Mouse (Mus musculus): Measurements from ENCODE around the gene Med19. TPM values are rescaled to one million over a fixed set of nuclear protein-coding genes. Genes with fewer than 3 reads are reported as not detected.
"Not testable (repeated sequence)": the region's sequence is repeated elsewhere in the genome, so short reads cannot be mapped to it uniquely, and the experiment has no call there.

Med19 gene
- polyA plus RNA-seq, 2 experiments from 2014 or later: 14.9 to 18.3 TPM

DNA sequence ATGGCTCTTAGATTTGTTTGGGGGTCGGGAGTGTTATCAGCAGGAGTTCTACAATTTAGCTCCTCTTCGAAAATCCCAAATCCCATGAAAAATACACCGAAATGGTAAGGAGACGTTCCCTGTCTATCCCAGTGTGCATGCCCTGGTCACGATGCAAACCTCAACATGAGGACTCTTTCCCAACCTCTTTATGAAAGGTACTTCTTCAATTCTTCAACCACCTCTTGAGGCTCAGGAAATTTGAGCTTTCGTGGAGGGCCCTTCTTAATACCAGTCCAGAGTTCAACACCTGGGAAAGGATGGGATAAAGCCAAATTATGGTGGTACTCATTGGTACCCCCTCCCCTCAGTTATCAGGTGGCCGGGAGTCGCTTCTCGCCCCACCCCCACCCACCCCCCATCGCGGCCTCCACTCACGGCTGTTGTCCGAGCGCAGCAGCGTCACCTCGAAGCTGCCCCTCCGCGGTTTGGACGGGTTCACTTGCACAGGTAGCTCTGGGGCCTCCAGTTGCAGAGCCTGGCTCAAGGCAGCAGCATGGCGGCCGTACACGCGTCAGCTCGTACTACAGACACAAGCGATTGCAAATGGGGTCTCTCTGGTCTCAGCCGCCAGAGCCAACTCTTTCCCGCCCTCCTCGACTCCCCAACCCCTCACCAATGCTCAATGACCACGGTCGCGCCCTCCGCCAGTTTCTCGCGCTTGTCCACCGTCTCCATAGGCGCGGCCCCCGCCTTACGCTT lies 8.2 kb upstream of the Med19 start:
- peak; percentile 27 for ATAC-seq

DNA sequence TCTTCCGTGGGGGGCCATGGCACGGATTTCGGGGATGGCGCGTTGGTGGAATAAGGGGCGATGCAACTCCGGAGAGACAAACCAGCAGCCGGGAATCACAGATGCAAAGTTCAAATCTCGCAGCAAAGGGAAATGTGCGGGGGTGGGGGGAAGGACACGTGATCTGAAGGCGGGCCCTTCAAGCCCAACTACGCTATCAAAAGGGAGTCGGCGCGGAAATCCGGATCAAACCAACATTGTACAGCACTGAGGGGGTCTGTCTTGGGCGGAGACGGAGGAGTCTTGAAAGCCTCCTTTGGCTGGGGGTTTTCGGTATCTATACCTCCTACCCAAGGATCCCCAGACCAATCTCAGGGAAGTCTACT lies 7.7 kb upstream of the Med19 start, which contains the start of gene Selenoh:
Gene Selenoh, minus strand, starts transcription at position 202 of the 365 bp plus-strand sequence.
- ATAC-seq: peak; percentile 99

DNA sequence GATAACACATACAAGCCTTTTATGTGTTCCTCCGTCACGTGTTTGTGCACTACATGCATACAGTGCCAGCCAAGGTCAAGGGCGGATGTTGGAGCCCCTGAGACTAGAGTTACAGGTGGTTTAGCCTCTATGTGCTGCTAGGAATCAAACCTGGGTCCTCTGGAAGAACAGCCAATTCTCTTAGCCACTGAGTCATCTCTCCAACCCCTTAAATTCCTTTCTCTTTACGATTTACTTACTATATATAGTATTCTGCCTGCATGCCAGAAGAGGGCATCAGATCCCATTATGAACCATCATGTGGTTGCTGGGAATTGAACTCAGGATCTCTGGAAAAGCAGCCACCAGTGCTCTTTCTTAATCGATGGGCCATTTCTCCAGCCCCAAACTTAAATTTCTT lies 6.7 kb upstream of the Med19 start:
- ATAC-seq: not testable (repeated sequence)

DNA sequence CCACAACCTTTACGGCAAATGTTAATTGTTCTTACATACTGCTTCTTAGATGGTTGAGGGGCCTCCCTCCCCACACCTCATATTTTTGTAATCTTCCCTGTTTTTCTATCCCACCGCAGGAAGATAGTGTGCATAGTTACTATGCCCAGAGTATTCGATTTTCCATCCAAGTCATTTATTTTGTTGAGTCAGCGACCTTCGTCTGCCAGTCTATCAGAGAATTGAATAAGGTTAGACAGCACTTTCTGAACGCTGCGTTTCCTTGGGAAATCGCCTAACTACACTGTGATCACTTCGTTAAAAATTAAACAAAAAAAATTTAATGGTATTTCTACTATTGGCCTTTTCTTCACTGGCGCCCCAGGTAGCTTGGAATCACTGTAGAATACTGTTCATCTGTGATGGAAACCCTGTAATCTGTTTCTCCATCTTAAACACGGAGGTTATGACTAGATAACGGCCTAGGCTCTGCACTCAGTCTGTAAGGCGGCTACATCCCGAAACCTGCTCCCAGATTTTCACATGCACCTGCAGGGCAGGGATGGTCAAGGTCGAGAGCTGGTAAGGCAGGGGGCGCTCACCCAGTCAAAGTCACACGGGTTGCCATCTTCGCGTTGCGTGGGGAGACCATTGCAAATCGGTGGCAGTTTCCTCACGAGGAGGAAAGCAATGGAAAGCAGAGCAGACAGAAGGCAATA lies 783 bp upstream of the Med19 start:
- ATAC-seq: peak; percentile 11

DNA sequence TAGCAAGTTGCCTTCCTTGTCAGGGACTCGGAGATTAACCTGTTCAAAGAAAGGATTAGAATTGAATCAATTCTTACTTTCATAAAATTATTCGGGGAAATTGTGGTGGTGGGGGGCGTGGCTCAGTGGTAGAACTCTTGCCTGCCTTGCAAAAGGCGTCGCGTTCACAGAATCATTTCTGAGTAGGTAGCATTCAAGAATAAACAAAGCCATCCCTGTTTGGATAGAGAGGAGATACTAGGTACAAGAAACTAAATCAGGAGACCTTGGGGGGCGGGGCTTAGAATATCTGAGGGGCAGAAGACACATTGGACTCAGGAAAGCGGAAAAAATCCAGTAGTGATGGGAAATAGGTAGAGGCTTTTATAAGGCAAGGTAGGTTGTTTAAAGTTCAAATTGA lies 814 bp downstream of the Med19 start, which contains the start of gene Tmx2:
Gene Tmx2, minus strand, starts transcription at position 125 of the 400 bp plus-strand sequence.
- no peak for ATAC-seq

DNA sequence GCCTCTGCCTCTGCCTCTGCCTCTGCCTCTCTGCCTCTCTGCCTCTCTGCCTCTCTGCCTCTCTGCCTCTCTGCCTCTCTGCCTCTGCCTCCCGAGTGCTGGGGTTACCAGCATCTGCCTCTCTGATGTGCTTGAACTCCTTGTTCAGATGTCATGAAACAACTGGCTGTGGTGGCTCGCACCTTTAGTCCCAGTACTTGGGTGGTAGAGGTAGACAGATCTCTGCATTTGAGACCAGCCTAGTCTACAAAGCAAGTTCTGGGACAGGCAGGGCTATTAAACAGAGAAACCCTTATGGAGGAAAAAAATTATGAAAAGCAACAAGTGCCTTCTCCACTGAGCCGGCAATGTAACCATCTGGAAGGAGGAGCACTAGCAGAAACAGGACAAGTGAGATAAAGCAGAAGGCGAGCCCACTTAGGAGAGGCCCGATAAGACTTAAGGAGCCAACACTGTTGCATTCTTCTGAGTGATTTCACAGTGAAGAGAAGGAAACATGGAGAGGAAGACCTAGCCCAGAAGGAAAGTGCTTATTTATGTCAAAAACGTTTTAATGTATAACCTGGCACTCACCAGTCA lies 4.5 kb downstream of the Med19 start:
- ATAC-seq: no peak

DNA sequence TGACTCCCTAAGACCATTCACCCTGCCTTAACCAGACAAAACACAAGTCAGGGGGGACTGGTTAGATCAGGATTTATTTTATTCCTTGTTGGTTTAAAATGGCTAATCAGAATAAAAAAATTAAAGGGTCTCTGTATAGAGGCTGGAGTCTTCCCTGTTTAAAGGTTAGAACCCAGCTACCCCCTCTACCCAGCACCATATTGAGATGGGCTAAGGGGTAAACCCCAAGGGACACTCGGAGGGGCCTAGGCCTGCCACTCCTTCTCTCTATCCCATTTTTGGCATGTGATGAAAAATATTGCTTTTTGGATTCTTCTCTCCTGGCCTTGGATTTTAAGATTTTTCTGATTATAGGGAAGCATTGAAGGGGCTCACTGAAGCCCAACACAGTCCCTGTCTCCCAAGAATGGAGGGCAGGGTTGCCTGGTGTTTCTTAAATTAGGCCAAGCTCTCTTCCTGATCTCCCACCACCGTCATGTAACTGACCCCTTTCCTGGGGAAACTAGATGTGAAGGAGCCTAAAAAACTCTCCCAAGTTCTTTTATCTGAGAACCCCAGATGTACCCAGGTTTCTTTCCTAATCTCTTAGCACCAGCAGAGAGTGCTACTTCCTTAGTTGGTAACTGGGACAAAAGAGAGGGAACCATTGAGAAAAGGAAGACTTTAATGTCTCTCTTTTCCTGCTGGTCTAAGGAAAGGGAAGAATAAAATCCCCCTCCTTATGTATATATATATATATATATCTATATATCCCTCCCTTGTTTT lies 10.1 kb downstream of the Med19 start:
- no peak for ATAC-seq

DNA sequence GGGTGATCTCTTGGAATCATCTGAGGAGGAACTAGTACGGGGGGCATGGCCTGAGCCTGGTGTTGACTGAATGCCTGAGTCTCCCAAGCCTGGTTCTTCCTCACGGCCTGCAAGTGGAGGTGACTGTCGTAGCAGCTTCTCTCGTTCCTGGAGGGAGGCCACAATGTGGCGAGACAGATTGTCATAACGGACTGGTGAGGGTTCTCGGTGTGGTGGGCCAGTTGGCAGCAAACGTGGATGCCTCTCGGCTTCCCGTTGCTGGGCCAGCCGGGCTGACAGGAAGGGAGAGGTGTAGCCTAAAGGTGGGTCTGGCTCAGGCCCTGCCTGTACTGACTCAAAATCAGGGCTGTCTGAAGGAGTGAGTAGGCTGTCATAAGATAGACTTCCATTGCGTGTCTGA lies 11.8 kb downstream of the Med19 start:
- no peak for ATAC-seq

DNA sequence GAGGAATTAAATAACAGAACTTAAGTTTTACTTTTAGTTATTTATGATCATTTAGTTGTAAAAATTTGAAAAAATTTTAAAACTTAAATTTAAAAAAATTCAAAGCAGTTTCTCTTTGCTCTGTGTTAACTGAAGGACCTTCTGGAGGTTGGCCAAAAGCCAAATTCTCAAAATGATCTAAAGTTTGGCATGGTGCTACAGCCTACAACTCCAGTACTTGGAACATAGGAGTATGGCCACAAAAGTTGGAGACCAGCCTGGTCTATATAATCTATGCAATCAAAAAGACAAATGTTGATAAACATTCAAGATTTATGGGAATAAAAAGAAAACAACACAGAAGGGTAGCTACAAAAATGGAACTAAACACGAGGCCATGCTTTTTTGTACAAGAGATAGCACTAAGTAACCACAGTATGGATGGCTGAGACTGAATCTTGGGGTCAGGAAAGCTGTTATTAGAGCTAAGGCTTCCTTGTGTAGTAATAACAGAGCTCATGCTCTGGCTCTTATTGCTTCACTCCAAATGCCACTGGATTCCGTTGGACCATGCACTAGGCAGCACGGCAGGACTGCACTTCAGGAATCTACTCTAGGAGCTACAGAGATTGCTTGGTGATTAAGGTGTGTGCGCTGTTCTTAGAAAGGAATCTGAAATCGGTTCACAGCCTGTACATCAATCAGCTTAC lies 16.9 kb downstream of the Med19 start:
- ATAC-seq: peak; percentile 25

DNA sequence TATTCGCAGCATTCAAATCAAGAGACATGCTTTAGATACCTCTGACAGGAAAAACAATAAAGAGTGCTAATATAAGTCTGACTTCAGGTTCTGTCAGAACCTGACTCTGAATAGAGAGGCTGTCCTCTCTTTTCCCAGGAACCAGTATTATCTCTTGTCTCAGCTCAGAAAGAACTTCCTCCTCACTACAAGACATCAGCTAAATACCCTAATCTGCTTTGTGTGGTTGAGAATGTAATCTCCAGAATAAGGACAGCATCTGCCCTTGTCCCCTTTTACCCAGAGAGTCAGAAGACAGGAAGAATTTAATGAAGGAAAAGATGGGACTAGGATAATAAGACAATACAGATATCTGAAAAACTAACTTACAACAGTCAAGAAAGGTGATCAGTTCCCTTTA lies 25.3 kb downstream of the Med19 start:
- no peak for ATAC-seq

DNA sequence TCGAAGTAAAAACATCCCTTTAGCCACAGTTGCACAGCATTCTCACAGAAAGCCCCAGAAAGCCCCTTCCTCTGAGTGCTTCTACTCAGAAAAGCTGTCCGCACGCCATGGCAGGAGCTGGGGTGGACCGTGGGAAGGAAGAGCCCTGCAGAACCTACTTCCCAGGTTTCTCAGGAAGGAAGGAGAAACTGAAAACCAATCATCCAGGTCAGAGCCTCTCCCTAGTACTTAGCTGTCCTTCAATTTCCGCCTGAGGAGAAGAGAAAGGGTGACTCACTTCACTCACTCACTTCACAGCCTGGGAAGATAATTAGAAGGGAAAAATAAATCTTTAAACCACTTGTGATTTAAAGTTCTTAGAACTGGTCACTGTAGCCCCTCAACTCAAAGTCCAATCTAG lies 26.1 kb downstream of the Med19 start:
- no peak for ATAC-seq

DNA sequence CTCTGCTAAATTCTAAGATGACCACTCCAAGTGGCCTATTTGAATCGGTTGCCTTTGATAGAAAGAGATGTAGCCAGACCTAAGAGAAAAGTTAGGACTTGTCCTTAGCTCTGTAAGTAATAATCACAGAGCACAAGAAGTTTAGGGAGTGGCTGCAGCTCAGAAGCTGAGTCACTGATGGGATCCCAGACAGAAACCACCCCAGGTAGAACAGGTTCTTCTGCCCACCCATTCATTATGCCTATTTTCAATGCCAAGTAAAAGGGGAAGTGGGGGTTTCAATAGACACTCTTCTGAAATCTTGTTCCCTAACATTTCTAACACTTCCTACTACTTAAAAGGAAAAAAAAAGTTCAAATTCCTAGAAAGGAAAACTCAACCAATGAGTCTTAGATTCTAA lies 27.1 kb downstream of the Med19 start:
- no peak for ATAC-seq

DNA sequence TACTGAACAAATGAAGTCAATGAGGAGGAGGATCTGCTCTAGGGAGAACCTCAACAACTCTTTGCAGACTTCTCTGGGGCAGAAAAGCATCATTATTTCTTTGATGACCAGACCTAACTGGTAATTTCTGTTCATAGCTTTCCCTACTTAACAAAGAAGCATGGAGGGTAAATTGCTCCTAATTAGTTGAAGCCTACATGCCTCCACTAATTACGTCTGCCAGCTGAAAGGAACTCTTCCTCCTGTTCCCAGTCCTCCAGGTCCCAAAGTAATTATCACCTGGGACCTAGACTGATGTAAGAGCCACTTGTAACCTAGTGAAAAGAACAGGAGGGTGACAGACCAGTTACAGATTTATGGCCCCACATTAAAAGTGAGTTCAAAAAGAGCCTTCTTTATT lies 29.3 kb downstream of the Med19 start:
- ATAC-seq: no peak

DNA sequence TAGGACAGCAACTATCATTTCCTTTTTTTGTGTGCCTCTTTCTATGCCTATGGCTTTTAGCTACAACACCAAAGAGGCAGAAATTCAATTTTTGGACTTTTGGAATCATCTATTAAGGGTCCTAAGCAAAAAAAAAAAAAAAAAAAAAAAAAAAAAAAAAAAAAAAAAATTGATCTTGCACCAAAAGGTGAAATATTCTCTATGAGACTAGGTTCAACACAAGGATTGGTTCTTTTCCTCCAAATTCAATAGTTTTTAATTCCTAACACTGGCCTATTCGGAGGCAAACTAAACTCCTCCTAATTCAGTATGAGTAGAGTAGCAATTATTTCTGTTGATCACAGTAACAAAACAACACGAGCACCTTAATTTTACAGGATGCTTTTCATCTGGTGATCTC lies 33.7 kb downstream of the Med19 start:
- ATAC-seq: no peak

DNA sequence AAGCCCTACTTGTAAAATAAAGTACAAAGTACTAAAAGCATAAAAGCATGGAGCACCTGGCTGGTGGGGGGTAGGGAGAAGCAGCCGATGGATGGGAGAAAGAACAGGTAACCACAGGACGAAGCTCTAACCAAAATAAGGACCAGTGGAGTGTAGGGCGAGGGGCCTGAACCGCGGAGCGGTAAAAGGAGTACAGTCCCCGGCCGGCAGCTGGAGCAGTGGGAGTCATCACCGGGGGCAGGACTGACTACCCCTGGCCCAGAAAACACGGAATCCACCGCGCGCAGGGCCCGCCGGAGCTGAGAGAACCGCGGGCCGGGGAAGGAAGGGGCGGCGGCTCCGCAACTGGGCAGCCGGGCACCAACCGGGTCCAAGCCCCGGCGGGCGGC lies 36.2 kb downstream of the Med19 start:
- peak; percentile 3 for ATAC-seq

DNA sequence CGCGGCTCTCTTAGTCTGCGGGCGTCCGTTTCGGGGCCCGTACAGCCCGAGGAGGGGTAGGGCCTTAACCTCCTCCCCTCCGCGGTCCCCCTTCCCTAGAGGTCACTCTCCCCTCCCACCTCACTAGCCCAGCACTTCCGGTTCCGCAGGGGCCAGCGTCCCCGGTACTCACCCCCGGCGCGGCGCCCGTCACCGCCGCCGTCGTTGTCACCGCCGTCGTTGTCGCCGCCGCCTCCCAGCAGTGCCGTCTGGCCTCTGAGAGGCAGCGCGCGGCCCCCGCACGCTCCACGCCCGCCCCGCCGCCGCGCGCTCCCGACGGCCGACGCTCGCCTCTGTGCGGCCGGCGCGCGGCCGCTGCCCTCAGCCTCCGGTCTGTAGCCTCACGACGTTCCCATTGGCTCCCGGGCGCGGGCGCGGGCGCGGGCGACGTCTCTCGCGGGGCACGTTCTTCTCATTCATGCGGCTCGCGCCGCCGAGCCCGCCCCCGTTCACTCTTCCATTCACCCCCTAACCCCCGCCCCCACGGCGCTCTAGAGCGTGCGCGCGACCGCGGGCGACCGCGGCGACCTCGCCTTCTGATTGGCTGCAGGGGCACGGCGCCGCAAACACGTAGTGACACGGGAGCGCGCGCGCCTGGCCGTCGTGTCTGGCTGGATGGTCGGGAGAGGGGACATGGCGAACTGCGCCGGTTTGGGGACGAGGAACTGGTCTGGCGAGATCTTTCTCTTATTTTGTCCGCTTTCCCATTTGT lies 36.8 kb downstream of the Med19 start, which contains the start of gene Zdhhc5:
Gene Zdhhc5, minus strand, starts transcription at position 370 of the 751 bp plus-strand sequence.
- peak; percentile 69 for ATAC-seq

DNA sequence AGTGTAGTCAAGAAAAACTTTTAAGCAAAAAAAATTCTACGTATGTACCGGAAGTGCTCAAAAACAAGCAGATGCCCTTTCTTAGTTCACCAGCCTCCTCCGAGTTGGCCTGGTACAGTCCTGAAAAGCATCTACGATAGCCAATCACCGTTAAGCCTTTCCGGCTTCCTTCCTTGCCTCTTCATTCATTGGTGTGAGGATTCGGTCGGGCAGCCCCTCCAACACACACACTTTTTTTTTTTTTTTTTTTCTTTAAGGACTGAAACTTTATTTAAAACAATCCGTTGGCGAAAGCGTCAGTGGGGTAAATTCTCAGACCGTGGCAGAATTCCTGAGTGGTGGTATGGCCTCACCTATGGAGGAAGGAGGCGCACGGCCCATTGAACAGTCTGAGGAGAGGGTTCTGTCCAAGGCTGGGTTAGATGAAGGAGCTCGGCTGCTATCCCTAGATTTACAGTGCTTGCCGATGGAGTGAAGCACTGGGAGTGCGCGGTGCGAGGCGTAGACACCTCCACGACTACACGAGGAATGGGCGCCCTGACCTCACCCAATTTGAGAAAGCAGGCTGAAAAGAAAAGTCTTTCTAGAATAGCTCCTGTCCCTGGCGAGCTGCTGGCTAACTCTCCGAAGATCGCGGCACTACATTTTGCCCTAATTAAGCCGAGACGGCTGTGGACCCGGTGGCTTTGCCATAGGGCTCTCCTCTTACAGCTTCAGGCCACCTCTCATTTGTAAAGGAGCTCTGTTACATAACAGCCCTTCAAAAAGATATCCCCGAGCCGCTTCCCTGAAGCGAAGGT lies 37.6 kb downstream of the Med19 start:
- ATAC-seq: peak; percentile 87

DNA sequence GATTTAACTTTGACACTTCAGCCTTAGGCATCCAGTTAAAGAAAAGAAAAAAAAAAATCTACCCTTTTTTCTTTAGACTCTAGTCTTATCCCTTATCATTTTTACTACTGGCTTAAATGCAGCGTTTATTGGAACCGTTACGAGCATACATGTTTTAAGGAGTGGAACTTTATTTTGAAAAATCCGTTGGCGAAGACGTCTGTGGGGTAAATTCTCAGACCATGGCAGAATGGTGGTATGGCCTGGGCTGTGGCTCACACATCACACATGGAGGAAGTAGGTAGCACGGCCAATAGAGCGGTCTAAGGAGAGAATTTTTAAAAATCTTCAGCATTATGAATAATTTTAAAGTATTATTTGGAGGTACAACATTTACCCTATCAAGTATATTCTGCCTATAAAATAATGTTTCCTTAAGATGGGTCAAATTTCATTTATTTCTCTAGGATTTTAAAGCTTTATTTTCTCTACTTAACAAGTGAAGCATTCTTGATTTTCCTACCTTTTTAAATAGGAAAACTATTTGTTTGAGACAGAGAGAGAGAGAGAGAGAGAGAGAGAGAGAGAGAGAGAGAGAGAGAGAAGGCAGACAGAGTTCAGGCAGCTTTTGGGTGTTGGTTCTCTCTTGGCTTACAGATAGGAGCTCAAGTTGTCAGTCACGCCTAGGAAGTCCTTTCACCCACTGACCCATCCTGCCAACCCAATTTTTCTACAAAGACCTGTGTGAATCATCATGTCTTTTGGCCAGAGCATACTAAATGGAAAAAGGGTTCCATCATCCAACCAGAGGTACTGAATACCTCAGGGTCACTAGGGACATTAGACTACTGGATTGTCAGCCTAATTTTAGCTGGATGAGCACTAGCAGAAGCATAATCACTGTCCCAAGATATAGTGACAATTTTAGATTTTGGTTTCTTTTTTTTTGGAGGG lies 38.5 kb downstream of the Med19 start:
- no peak for ATAC-seq

DNA sequence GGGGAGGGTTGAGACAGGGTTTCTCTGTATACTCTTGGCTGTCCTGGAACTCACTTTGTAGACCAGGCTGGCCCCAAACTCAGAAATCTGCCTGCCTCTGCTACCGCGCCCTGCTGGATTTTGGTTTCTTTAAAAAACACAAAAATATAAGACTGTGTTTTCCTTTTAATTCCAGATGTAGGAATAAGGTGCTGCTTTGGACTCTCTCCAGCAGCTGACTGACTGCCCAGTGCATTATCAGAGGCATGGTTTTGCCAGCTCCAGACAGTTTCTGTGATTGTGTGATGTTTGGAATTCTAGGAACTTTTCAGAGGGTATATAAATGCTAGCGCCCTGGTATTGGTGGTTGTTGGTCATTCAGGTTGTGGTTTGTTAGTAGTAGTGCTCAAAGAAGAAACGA lies 39.2 kb downstream of the Med19 start:
- ATAC-seq: no peak

DNA sequence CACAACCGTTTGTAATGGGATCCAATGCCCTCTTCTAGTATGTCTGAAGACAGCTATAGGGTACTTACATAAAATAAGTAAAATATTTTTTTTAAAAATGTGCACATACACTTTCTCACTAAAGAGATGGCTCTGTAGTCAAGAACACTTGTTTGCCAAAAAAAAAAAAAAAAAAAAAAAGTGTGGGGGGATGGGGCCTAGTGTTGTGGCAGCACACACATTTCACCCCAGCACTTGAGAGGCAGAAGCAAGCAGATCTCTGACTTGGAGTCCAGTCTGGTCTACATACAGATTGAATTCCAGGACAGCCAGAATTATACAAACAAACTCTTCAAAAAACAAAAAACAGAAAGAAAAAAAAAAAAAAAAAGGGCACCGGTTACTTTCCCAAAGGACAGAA lies 42.5 kb downstream of the Med19 start:
- ATAC-seq: no peak

Data from CD4-positive, CD25-positive, alpha-beta regulatory T cell, adult 4 months (primary cell).